Mouse (Mus musculus) heart, postnatal 0 days (tissue): Measurements from ENCODE around the gene Tinag. TPM values are rescaled to one million over a fixed set of nuclear protein-coding genes. Genes with fewer than 3 reads are reported as not detected.

Experiments
- ATAC-seq: fragments of 200-750 bp; cut with Nextera tagmentation; 2 replicates; pipeline ENCODE4 v1.8.0; 2017; ENCODE audit warnings: low read depth, moderate number of reproducible peaks, moderate library complexity; ENCODE audit not compliant: insufficient read depth
- DNase-seq: peaks from one replicate; pipeline ENCODE4 v3.0.0-alpha.2; 2016; ENCODE audit warnings: low spot score
- H3K27ac ChIP-seq: fragments of 300-500 bp; sonication (generic); 2 replicates; pipeline ENCODE4 v1.5.1; 2014; ENCODE audit warnings: low read depth, mild to moderate bottlenecking
- H3K27me3 ChIP-seq: fragments of 300-500 bp; sonication (generic); 2 replicates; pipeline ENCODE4 v1.6.1; 2014; ENCODE audit warnings: low read length, mixed read lengths; ENCODE audit not compliant: control insufficient read depth, insufficient read depth
- H3K36me3 ChIP-seq: fragments of 300-500 bp; sonication (generic); replicated peaks from 2 replicates; pipeline ENCODE4 v1.6.1; 2014; ENCODE audit warnings: low read length, mixed read lengths; ENCODE audit not compliant: control insufficient read depth, insufficient read depth
- H3K4me1 ChIP-seq: fragments of 300-500 bp; sonication (generic); 2 replicates; pipeline ENCODE4 v1.6.1; 2014; ENCODE audit warnings: antibody characterized with exemption; ENCODE audit not compliant: control insufficient read depth, insufficient read depth
- H3K4me2 ChIP-seq: fragments of 300-500 bp; sonication (generic); 2 replicates; pipeline ENCODE4 v1.6.1; 2014; ENCODE audit warnings: low read depth, mild to moderate bottlenecking, low read length, moderate library complexity
- H3K4me3 ChIP-seq: fragments of 300-500 bp; sonication (generic); 2 replicates; pipeline ENCODE4 v1.5.1; 2014; ENCODE audit warnings: low read depth, low read length
- H3K9ac ChIP-seq: fragments of 300-500 bp; sonication (generic); replicated peaks from 2 replicates; pipeline ENCODE4 v1.6.1; 2014; ENCODE audit warnings: low read depth, low read length, mixed read lengths
- H3K9me3 ChIP-seq: fragments of 300-500 bp; sonication (generic); replicated peaks from 2 replicates; pipeline ENCODE4 v1.6.1; 2016; ENCODE audit warnings: low read length; ENCODE audit not compliant: control insufficient read depth
- CTCF ChIP-seq: IDR thresholded peaks from 2 replicates; pipeline ENCODE4 v1.5.1; 2016; ENCODE audit warnings: antibody characterized with exemption, control low read depth, low read depth
- EP300 ChIP-seq: IDR thresholded peaks from 2 replicates; pipeline ENCODE4 v1.6.1; 2016; ENCODE audit warnings: antibody characterized with exemption, low read depth
- WGBS: fragments of 180-500 bp; shearing (Covaris S2); extraction: QIAGEN DNeasy Blood & Tissue Kit; methylation state at CpG from one replicate; pipeline ENCODE4 v1.1.7; 2014; 5-methylcytosine and 5-hydroxymethylcytosine counted together
- polyA plus RNA-seq: library from polyadenylated mRNA; unstranded; fragments of >200 nt; fragmentation: Nextera tagmentation; extraction: Ambion mirVana; gene quantifications from 2 replicates; pipeline ENCODE4 v1.2.1, GENCODE M21; 2015
- total RNA-seq: library from RNA; depleted of rRNA; stranded (reverse); fragments of >200 nt; gene quantifications from 2 replicates; pipeline ENCODE4 v1.2.3, GENCODE M21; 2014; ENCODE audit warnings: low replicate concordance

Tinag gene
- total and polyA plus RNA-seq, 2 experiments from 2014 or later = not detected

- TF ChIP-seq CTCF (no peak), EP300 (no peak)
- H3K27ac ChIP-seq = no peak overlapping the region
- H3K27me3 ChIP-seq = no peaks in the 10 kb centered on the region
- no peaks in the 10 kb centered on the region for H3K4me1 ChIP-seq
- 86% methylated on average over 2 of the region's 2 CpGs for WGBS
- no peak for DNase-seq
- H3K9me3 ChIP-seq = no peaks in the 10 kb centered on the region
- H3K36me3 ChIP-seq = no peaks in the 10 kb centered on the region
- no peak overlapping the region for H3K4me3 ChIP-seq
- no peak for ATAC-seq
- no peak overlapping the region for H3K4me2 ChIP-seq
- no peak overlapping the region for H3K9ac ChIP-seq
Measured at GRCm38 (mm10) chr9:77049669-77050068, 4.1 kb upstream of the Tinag start.

GRCm38 (mm10) chr9:77046067-77046715 lies 597 bp upstream of the Tinag start:
- Histone ChIP-seq H3K4me1 (no peaks in the 10 kb centered on the region), H3K27me3 (no peaks in the 10 kb centered on the region), H3K4me3 (no peak overlapping the region), H3K9ac (no peak overlapping the region), H3K9me3 (no peaks in the 10 kb centered on the region), H3K36me3 (no peaks in the 10 kb centered on the region), H3K4me2 (no peak overlapping the region), H3K27ac (no peak overlapping the region)
- WGBS = 82% methylated on average over 5 of the region's 5 CpGs
- no peak for ATAC-seq
- DNase-seq = no peak
- TF ChIP-seq EP300 (no peak), CTCF (no peak)

- Histone ChIP-seq H3K4me1 (peaks cover 3% of the 10 kb centered on the region; the same call in 1 of the 2 replicates), H3K9me3 (no peaks in the 10 kb centered on the region), H3K27me3 (no peaks in the 10 kb centered on the region), H3K27ac (no peak overlapping the region), H3K4me3 (no peak overlapping the region), H3K36me3 (no peaks in the 10 kb centered on the region), H3K9ac (no peak overlapping the region), H3K4me2 (no peak overlapping the region)
- peak; percentile 87 for ATAC-seq
- 24% methylated on average over 2 of the region's 2 CpGs for WGBS
- no peak for TF ChIP-seq CTCF
- TF ChIP-seq EP300 = no peak
- DNase-seq = peak; percentile 69
Measured at GRCm38 (mm10) chr9:77035361-77035760, 10.2 kb downstream of the Tinag start.

- no peak for DNase-seq
- WGBS = 55% methylated on average over 9 of the region's 9 CpGs
Measured at GRCm38 (mm10) chr9:77032430-77033154, 13.0 kb downstream of the Tinag start.

GRCm38 (mm10) chr9:77025271-77025670 lies 20.3 kb downstream of the Tinag start:
- no peaks in the 10 kb centered on the region for H3K9me3 ChIP-seq
- no peak for ATAC-seq
- H3K4me3 ChIP-seq = no peak overlapping the region
- WGBS = 37% methylated on average over 2 of the region's 2 CpGs
- no peak overlapping the region for H3K4me2 ChIP-seq
- H3K9ac ChIP-seq = no peak overlapping the region
- no peaks in the 10 kb centered on the region for H3K27me3 ChIP-seq
- TF ChIP-seq EP300 (no peak), CTCF (no peak)
- no peak for DNase-seq
- no peak overlapping the region for H3K27ac ChIP-seq
- no peaks in the 10 kb centered on the region for H3K4me1 ChIP-seq
- H3K36me3 ChIP-seq = no peaks in the 10 kb centered on the region

More at GRCm38 (mm10) chr9:77032430-77033154, 13.0 kb downstream of the Tinag start:
- Histone ChIP-seq H3K4me3 (no peak overlapping the region), H3K27me3 (no peaks in the 10 kb centered on the region), H3K4me1 (peaks cover 3% of the 10 kb centered on the region; the same call in 1 of the 2 replicates), H3K36me3 (no peaks in the 10 kb centered on the region), H3K4me2 (no peak overlapping the region), H3K9ac (no peak overlapping the region), H3K27ac (no peak overlapping the region), H3K9me3 (no peaks in the 10 kb centered on the region)
- TF ChIP-seq CTCF (no peak), EP300 (no peak)
- no peak for ATAC-seq
